Mouse (Mus musculus): ENCODE measurements around the gene Gm10487.
"Not testable (repeated sequence)": the region's sequence is repeated elsewhere in the genome, so short reads cannot be mapped to it uniquely, and the experiment has no call there.

The Gm10487 gene

DNA sequence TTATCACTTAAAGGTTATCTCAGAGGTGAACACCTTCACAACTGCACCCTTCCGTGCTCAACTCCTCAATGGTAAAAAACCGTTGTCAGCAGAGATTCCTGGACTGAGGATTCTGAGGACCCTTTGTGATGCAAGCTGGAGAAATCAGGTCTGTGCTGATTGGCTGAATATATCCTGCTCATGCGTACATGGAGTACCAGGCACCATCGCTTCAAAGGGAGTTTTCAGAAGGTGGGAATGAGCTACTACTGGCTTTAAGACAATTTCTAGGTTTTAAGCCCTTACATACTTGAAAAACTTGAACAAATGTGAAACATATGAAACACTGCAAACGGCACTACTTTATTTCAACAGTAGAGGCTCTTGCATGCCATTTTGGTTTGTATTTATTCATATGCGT is at the start of gene Gm10487:
TSS of gene Gm10487 (minus strand) at position 101 of the 400 bp plus-strand sequence.
- DNase-seq (ENCODE audit: low spot score) = not testable (repeated sequence)
